Mouse (Mus musculus) lung, embryonic 16.5 days (tissue): ENCODE results near the gene Mfsd4b5. TPM values are rescaled to one million over a fixed set of nuclear protein-coding genes. Genes with fewer than 3 reads are reported as not detected.
"Not testable (repeated sequence)": the region's sequence is repeated elsewhere in the genome, so short reads cannot be mapped to it uniquely, and the experiment has no call there.

Experiments
- ATAC-seq: fragments of 200-750 bp; cut with Nextera tagmentation; 2 replicates; pipeline ENCODE4 v1.8.0; 2017; ENCODE audit warnings: low read depth, mild to moderate bottlenecking, moderate library complexity
- H3K27ac ChIP-seq: fragments of 300-500 bp; sonication (generic); 2 replicates; pipeline ENCODE4 v1.5.1; 2014; ENCODE audit warnings: mild to moderate bottlenecking, control low read depth, low read length
- H3K27me3 ChIP-seq: fragments of 300-500 bp; sonication (generic); 2 replicates; pipeline ENCODE4 v1.6.1; 2014; ENCODE audit warnings: low read depth, low read length, mixed read lengths; ENCODE audit not compliant: control insufficient read depth, insufficient read depth
- H3K36me3 ChIP-seq: fragments of 300-500 bp; sonication (generic); 2 replicates; pipeline ENCODE4 v1.6.1; 2014; ENCODE audit warnings: low read length; ENCODE audit not compliant: control insufficient read depth, insufficient read depth
- H3K4me1 ChIP-seq: fragments of 300-500 bp; sonication (generic); replicated peaks from 2 replicates; pipeline ENCODE4 v1.6.1; 2014; ENCODE audit warnings: low read length, mixed read lengths; ENCODE audit not compliant: control insufficient read depth, insufficient read depth
- H3K4me2 ChIP-seq: fragments of 300-500 bp; sonication (generic); 2 replicates; pipeline ENCODE4 v1.6.1; 2014; ENCODE audit warnings: low read depth, low read length, control low read depth
- H3K4me3 ChIP-seq: fragments of 300-500 bp; sonication (generic); 2 replicates; pipeline ENCODE4 v1.5.1; 2014; ENCODE audit warnings: mild to moderate bottlenecking, low read length, control low read depth
- H3K9ac ChIP-seq: fragments of 300-500 bp; sonication (generic); 2 replicates; pipeline ENCODE4 v1.6.1; 2014; ENCODE audit warnings: low read length, control low read depth
- H3K9me3 ChIP-seq: fragments of 300-500 bp; sonication (generic); 2 replicates; pipeline ENCODE4 v1.6.1; 2016; ENCODE audit warnings: low read length; ENCODE audit not compliant: control insufficient read depth
- WGBS: fragments of 180-500 bp; shearing (Covaris S2); extraction: QIAGEN DNeasy Blood & Tissue Kit; methylation state at CpG from one replicate; pipeline ENCODE4 v1.1.7; 2014; 5-methylcytosine and 5-hydroxymethylcytosine counted together
- polyA plus RNA-seq: library from polyadenylated mRNA; unstranded; fragments of >200 nt; fragmentation: Nextera tagmentation; extraction: Ambion mirVana; gene quantifications from 2 replicates; pipeline ENCODE4 v1.2.1, GENCODE M21; 2015

Gene Mfsd4b5
- polyA plus RNA-seq, 1 experiment from 2014 or later, result 0.06 TPM

- H3K27me3 ChIP-seq, result peaks cover 5% of the 10 kb centered on the region
- H3K4me3 ChIP-seq, result no peak overlapping the region
- H3K36me3 ChIP-seq, result no peaks in the 10 kb centered on the region
- 62% methylated on average over 2 of the region's 2 CpGs for WGBS
- no peak overlapping the region for H3K4me2 ChIP-seq
- no peak overlapping the region for H3K27ac ChIP-seq
- ATAC-seq, result no peak
- H3K9ac ChIP-seq, result no peak overlapping the region
- no peaks in the 10 kb centered on the region for H3K9me3 ChIP-seq
- H3K4me1 ChIP-seq, result peaks cover 2% of the 10 kb centered on the region
Measured at GRCm38 (mm10) chr10:40020401-40020800, 34.0 kb upstream of the Mfsd4b5 start.

GRCm38 (mm10) chr10:40019492-40019891, 33.0 kb upstream of the Mfsd4b5 start:
- Histone ChIP-seq H3K4me1 (no peaks in the 10 kb centered on the region), H3K27me3 (peaks cover 5% of the 10 kb centered on the region), H3K36me3 (no peaks in the 10 kb centered on the region), H3K27ac (no peak overlapping the region), H3K9ac (no peak overlapping the region), H3K4me3 (no peak overlapping the region), H3K9me3 (no peaks in the 10 kb centered on the region), H3K4me2 (no peak overlapping the region)
- no peak for ATAC-seq
- 43% methylated on average over 3 of the region's 3 CpGs for WGBS

GRCm38 (mm10) chr10:40018261-40018860, 31.9 kb upstream of the Mfsd4b5 start:
- no peak for ATAC-seq
- no peak overlapping the region for H3K9ac ChIP-seq
- H3K4me1 ChIP-seq, result no peaks in the 10 kb centered on the region
- no peak overlapping the region for H3K27ac ChIP-seq
- no peak overlapping the region for H3K4me3 ChIP-seq
- no peaks in the 10 kb centered on the region for H3K9me3 ChIP-seq
- peaks cover 5% of the 10 kb centered on the region for H3K27me3 ChIP-seq
- H3K4me2 ChIP-seq, result no peak overlapping the region
- 66% methylated on average over 5 of the region's 5 CpGs for WGBS
- H3K36me3 ChIP-seq, result no peaks in the 10 kb centered on the region

GRCm38 (mm10) chr10:40009591-40009990, 23.1 kb upstream of the Mfsd4b5 start:
- Histone ChIP-seq H3K27me3 (no peaks in the 10 kb centered on the region), H3K4me1 (no peaks in the 10 kb centered on the region), H3K27ac (no peak overlapping the region), H3K4me3 (no peak overlapping the region), H3K36me3 (no peaks in the 10 kb centered on the region), H3K4me2 (no peak overlapping the region), H3K9ac (no peak overlapping the region), H3K9me3 (no peaks in the 10 kb centered on the region)
- 75% methylated on average over 11 of the region's 11 CpGs for WGBS
- no peak for ATAC-seq

- H3K9ac ChIP-seq, H3K4me1 ChIP-seq, H3K27ac ChIP-seq, H3K36me3 ChIP-seq, ATAC-seq, H3K9me3 ChIP-seq, H3K27me3 ChIP-seq, H3K4me3 ChIP-seq, H3K4me2 ChIP-seq: not testable (repeated sequence)
- 72% methylated on average over 4 of the region's 4 CpGs for WGBS
Measured at GRCm38 (mm10) chr10:40008847-40009246, 22.4 kb upstream of the Mfsd4b5 start.

- H3K27ac ChIP-seq, result no peak overlapping the region
- 85% methylated on average over 4 of the region's 4 CpGs for WGBS
- H3K4me3 ChIP-seq, result no peak overlapping the region
- no peak for ATAC-seq
- H3K27me3 ChIP-seq, result no peaks in the 10 kb centered on the region
- H3K9ac ChIP-seq, result no peak overlapping the region
- H3K9me3 ChIP-seq, result no peaks in the 10 kb centered on the region
- H3K36me3 ChIP-seq, result no peaks in the 10 kb centered on the region
- H3K4me2 ChIP-seq, result no peak overlapping the region
- H3K4me1 ChIP-seq, result no peaks in the 10 kb centered on the region
Measured at GRCm38 (mm10) chr10:40007953-40008352, 21.5 kb upstream of the Mfsd4b5 start.

GRCm38 (mm10) chr10:40006963-40007362, 20.5 kb upstream of the Mfsd4b5 start:
- H3K4me3 ChIP-seq, result no peak overlapping the region
- no peaks in the 10 kb centered on the region for H3K4me1 ChIP-seq
- H3K4me2 ChIP-seq, result no peak overlapping the region
- no peaks in the 10 kb centered on the region for H3K27me3 ChIP-seq
- 57% methylated on average over 10 of the region's 10 CpGs for WGBS
- no peaks in the 10 kb centered on the region for H3K9me3 ChIP-seq
- no peak overlapping the region for H3K27ac ChIP-seq
- no peak for ATAC-seq
- H3K36me3 ChIP-seq, result no peaks in the 10 kb centered on the region
- H3K9ac ChIP-seq, result no peak overlapping the region

GRCm38 (mm10) chr10:40000746-40001145, 14.3 kb upstream of the Mfsd4b5 start:
- 83% methylated on average over 2 of the region's 2 CpGs for WGBS

GRCm38 (mm10) chr10:39991155-39991554, 4.7 kb upstream of the Mfsd4b5 start:
- H3K36me3 ChIP-seq, result no peaks in the 10 kb centered on the region
- no peak overlapping the region for H3K4me3 ChIP-seq
- H3K4me2 ChIP-seq, result no peak overlapping the region
- no peaks in the 10 kb centered on the region for H3K4me1 ChIP-seq
- H3K27ac ChIP-seq, result no peak overlapping the region
- no peaks in the 10 kb centered on the region for H3K9me3 ChIP-seq
- H3K27me3 ChIP-seq, result no peaks in the 10 kb centered on the region
- ATAC-seq, result no peak
- 41% methylated on average over 4 of the region's 4 CpGs for WGBS
- no peak overlapping the region for H3K9ac ChIP-seq

More at GRCm38 (mm10) chr10:40000746-40001145, 14.3 kb upstream of the Mfsd4b5 start:
- Histone ChIP-seq H3K9ac (no peak overlapping the region), H3K4me2 (no peak overlapping the region), H3K27me3 (no peaks in the 10 kb centered on the region), H3K36me3 (no peaks in the 10 kb centered on the region), H3K9me3 (no peaks in the 10 kb centered on the region), H3K27ac (no peak overlapping the region), H3K4me3 (no peak overlapping the region), H3K4me1 (no peaks in the 10 kb centered on the region)
- ATAC-seq, result no peak

- ATAC-seq, result no peak
- Histone ChIP-seq H3K9ac (no peak overlapping the region), H3K27me3 (no peaks in the 10 kb centered on the region), H3K4me3 (no peak overlapping the region), H3K36me3 (no peaks in the 10 kb centered on the region), H3K27ac (no peak overlapping the region), H3K4me2 (no peak overlapping the region), H3K4me1 (no peaks in the 10 kb centered on the region), H3K9me3 (peaks cover 8% of the 10 kb centered on the region)
- WGBS, result 69% methylated on average over 5 of the region's 5 CpGs
Measured at GRCm38 (mm10) chr10:39982604-39983003, 3.8 kb downstream of the Mfsd4b5 start.
